Mouse (Mus musculus) Patski (cell line): ENCODE data around the gene Sertad3. TPM values are rescaled to one million over a fixed set of nuclear protein-coding genes. Genes with fewer than 3 reads are reported as not detected.

Source experiments
- ATAC-seq: fragments of 100-300 bp; one replicate; pipeline ENCODE4 v1.8.0; 2021
- CTCF ChIA-PET: fragments of 350-600 bp; sonication (Branson Sonifier 250); formaldehyde crosslinking; loops from one replicate; lab custom pipeline; 2022; ENCODE audit warnings: inconsistent platforms; lab: Charles Lee
- POLR2A ChIA-PET: fragments of 350-600 bp; sonication (Branson Sonifier 250); formaldehyde crosslinking; loops from one replicate; lab custom pipeline; 2022; ENCODE audit warnings: antibody characterized with exemption, inconsistent platforms; lab: Charles Lee
- DNase-seq: peaks from one replicate; pipeline ENCODE4 v3.0.0-alpha.2; 2011; ENCODE audit warnings: low read depth, low spot score
- H3K27me3 ChIP-seq: fragments of 371-371 bp; one replicate; pipeline ENCODE4 v1.5.1; 2021
- CTCF ChIP-seq: fragments of 100-300 bp; IDR thresholded peaks from one replicate; pipeline ENCODE4 v1.5.1; 2021
- in situ Hi-C: fragments of 300-500 bp; cut with MboI; formaldehyde crosslinking; loops from 3 replicates; pipeline ENCODE4 v1.11.1; 2018; ENCODE audit warnings: low pct_unique_long_range_greater_than_20kb, mixed read lengths
- polyA plus RNA-seq: library from polyadenylated mRNA; unstranded; gene quantifications from one replicate; pipeline ENCODE4 v1.2.3, GENCODE M21; 2021

Gene Sertad3
- polyA plus RNA-seq, 1 experiment from 2014 or later = 9.1 TPM

DNA sequence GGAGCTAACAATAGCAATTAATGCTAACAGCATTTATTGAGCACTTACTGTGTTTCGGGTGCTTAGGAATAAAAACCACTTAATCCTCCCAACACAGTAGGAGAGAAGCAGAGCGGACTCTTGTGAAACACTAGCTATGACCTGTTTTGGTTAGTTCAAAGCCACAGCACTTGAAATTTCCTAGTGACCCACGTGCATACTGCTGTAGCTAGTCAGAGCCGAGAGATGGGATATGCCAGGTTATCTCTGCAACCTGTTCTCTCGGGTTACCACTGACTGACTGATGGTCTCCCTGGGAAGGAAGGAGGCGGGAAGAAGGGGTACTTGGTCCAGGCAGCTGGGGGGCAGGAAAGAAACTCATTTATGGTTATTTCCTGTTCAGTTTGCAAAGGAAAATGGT, 13.1 kb upstream of the Sertad3 start:
- DNase-seq (no peak), ATAC-seq (no peak)
- POLR2A ChIA-PET = no interaction called here
- no peak for TF ChIP-seq CTCF
- in situ Hi-C loops = no loop called here
- CTCF ChIA-PET = no interaction called here
- H3K27me3 ChIP-seq = no peaks in the 10 kb centered on the region

DNA sequence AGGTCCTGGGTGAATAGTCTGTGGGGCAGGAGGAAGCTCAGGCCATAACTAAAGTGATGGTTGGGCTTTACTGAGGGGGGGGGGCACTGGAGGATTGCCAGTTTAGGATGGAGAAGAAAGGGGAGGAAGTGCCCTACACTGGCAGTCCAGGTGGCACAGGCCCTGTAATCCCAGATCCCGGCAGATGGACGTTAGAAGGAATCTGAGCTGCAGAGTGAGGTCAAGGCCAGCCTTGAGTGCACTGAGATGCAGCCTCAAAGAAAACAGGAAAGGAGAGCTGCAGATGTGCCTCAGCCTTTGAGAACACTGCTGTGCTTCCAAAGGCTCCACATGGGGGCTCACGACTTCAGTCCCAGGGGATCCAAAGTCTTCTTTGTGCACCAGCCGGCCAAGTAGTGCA, 5.9 kb upstream of the Sertad3 start:
- POLR2A ChIA-PET = no interaction called here
- CTCF ChIA-PET = no interaction called here
- no peaks in the 10 kb centered on the region for H3K27me3 ChIP-seq
- no peak for TF ChIP-seq CTCF
- in situ Hi-C loops = no loop called here
- DNase-seq = no peak
- ATAC-seq = no peak

DNA sequence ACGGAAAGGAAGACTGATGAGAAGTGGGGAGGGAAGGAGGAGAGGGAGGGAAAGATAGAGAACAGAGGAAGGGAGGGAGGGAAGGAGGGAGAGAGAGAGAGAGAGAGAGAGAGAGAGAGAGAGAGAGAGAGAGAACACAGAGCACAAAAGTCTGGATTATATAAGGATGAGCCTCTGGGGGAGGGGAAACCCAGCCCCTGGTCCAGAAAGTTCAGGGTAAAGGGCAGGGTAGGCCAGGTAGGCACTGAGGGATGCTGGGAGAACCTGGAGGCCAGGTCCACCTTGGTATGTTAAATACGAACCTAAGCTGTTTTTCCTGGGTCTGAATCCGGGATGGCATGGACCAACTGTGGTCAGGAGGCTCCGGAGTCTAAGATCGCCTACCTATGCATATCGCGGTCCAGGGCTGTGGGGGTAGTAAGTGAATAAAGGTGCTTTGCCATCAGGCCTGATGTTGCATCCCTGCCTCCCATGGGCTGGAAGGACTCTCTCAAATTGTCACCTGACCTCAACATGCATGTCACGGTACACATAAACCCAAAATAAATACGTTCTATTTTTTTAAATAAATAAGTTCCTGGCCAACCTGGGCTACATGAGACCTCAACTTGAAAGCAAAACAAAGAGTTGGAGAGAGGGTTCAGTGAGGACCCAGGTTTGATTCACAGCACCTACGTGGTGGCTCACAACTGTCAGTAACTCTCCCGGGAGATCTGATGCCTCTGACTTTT, 2.0 kb upstream of the Sertad3 start:
- ATAC-seq = no peak
- H3K27me3 ChIP-seq = no peaks in the 10 kb centered on the region
- no peak for TF ChIP-seq CTCF
- no peak for DNase-seq
- ChIA-PET CTCF (interaction anchor here (0.8 to 1.6 kb wide), 2 partner anchors 15 to 17 kb away, joined by 4 to 6 read pairs; partner anchors contain the start of gene Sertad1), POLR2A (no interaction called here)
- in situ Hi-C loops = no loop called here

DNA sequence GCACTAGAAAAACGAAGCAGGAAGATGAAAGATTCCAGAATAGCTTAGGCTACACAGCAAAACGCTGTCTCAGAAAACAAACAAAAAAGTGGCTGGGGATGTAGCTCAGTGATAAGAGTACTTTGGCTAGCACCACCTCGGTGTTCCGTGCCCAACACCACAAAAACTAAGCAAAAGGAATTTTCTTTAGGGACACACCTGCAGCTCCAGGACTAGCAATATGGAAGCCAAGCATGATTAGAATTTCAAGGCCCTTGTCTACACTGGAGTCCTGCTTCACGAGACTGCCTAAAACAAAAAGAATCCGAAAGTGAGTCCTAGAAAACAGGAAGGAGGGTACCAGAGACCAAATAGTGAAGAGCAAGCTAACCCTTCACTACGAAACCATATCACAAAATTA, 972 bp upstream of the Sertad3 start:
- POLR2A ChIA-PET = interaction anchor here (0.7 to 0.8 kb wide), 2 partner anchors 14 to 1699 kb away, joined by 3 read pairs; no protein-coding TSS in a partner anchor
- no peak for TF ChIP-seq CTCF
- in situ Hi-C loops = no loop called here
- DNase-seq (no peak), ATAC-seq (no peak)
- CTCF ChIA-PET = interaction anchor here (0.7 to 1.6 kb wide), 6 partner anchors 11 to 55 kb away, joined by 4 to 6 read pairs (median 4); partner anchors contain the start of gene Sertad1
- no peaks in the 10 kb centered on the region for H3K27me3 ChIP-seq

DNA sequence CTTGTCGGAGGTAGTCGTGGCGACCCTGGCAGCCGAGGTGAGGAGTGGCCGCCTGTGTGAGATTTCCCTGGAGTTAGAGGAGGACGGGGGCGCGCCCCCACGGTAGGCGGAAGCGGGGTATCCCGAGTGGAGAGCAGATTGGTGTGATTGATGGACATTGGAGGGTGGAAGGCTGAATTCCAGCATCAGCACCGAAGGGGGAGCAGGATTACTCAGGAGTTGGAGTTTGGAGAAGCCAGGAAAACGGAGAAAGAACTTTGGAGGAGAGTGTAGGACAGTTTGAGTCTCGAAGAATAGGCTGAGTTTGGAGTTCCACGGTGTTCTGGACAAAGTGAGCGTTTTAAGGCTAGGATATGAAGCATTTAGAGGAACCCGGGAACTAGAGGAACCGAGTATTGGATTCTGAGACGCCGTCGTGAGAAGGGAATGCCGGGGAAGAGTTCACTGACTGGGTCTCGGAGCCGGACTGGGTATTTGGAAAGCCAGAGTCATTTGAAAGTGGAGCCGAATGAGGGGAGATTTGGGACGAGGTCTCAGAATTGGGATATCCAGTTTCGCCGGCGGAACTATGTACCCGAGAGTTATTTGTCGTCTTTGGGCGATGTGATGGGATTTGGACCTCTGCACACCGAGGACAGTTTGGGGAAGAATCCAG, 394 bp downstream of the Sertad3 start:
- no peaks in the 10 kb centered on the region for H3K27me3 ChIP-seq
- in situ Hi-C loops = no loop called here
- DNase-seq (peak; percentile 17), ATAC-seq (peak; percentile 2)
- CTCF ChIA-PET = interaction anchor here (0.8 to 2.4 kb wide), 9 partner anchors 13 to 53 kb away, joined by 3 to 7 read pairs (median 4); partner anchors contain the start of gene Sertad1
- POLR2A ChIA-PET = interaction anchor here (0.8 to 1.5 kb wide), 2 partner anchors 17 to 34 kb away, joined by 3 to 5 read pairs; no protein-coding TSS in a partner anchor
- no peak for TF ChIP-seq CTCF

DNA sequence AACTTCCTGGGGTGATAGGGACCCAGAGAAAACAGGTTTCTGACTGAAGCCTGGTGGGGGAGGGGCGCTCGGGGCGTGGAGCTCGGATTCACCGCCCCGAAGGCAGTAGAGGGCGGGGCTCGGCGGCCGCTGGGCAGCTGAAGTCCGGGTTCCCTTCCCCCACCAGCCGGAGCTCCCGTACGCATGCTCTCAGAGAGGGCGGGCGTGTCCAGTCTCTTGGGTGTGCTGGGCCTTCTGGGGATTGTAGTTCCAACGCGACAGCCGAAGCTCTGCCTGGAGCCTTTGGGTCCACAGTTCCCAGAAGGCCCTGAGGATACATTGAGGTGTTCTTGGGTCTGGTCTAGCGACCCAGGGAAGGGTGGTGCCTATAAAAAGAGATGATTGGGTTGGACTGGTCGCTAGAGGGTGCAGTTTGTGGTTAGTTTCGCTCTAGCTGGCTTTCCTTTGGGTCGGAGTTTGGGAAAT, 954 bp downstream of the Sertad3 start:
- CTCF ChIA-PET = interaction anchor here (0.8 to 2.4 kb wide), 8 partner anchors 13 to 52 kb away, joined by 3 to 7 read pairs (median 4); partner anchors contain the start of gene Sertad1
- DNase-seq (peak; percentile 94), ATAC-seq (peak; percentile 94)
- in situ Hi-C loops = no loop called here
- TF ChIP-seq CTCF = no peak
- POLR2A ChIA-PET = interaction anchor here (0.8 to 1.5 kb wide), 2 partner anchors 17 to 33 kb away, joined by 3 to 5 read pairs; no protein-coding TSS in a partner anchor
- H3K27me3 ChIP-seq = no peaks in the 10 kb centered on the region

DNA sequence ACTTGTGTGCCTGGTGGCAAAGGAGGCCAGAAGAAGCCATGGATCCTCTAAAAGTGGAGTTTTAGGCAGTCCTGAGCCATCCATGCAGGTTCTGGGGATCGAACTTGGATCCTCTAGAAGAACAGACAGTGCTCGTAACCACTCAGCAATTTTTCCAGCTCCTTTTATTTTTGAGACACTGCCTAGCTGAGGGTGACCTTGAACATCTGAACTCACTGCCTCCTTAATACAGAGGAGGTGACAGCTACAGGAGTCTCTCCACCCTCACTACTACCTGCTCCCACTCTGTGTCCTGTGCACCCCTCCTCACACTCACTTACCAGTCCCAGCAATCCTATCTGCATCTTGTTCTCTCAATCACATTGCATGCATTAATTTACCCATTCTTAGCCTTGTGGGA, 2.0 kb downstream of the Sertad3 start:
- TF ChIP-seq CTCF = no peak
- ATAC-seq (no peak), DNase-seq (no peak)
- in situ Hi-C loops = loop anchor here (25.0 kb wide), 1 partner anchor 288 kb away; the partner anchor contains the start of genes BC024978, Gm21983, Mia and Rab4b
- ChIA-PET CTCF (interaction anchor here (1.0 to 2.4 kb wide), 3 partner anchors 15 to 33 kb away, joined by 3 to 7 read pairs (median 3); no protein-coding TSS in a partner anchor), POLR2A (interaction anchor here (1.5 kb wide), 1 partner anchor 15 kb away, joined by 5 read pairs; no protein-coding TSS in a partner anchor)
- H3K27me3 ChIP-seq = no peaks in the 10 kb centered on the region

DNA sequence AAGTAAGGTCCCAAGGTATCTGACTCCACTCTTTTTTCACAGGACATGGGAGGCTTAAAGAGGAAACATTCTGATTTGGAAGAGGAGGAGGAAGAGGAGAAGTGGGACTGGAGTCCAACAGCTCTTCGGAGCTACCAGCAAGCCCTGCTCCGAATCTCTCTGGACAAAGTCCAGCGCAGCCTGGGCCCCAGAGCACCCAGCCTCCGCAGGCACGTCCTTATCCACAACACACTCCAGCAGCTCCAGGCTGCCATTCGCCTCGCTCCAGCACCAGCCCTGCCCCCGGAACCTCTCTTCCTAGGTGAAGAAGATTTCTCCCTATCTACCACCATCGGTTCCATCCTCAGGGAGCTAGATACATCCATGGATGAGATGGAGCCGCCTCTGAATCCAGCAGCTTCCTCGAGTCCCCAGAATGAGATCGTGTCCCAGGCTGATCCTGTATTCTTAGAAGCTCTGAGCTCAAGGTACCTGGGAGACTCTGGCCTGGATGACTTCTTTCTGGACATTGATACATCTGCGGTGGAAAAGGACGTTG, 2.6 kb downstream of the Sertad3 start:
- H3K27me3 ChIP-seq = no peaks in the 10 kb centered on the region
- DNase-seq (no peak), ATAC-seq (no peak)
- in situ Hi-C loops = loop anchor here (25.0 kb wide), 1 partner anchor 289 kb away; the partner anchor contains the start of genes BC024978, Gm21983, Mia and Rab4b
- TF ChIP-seq CTCF = no peak
- POLR2A ChIA-PET = no interaction called here
- CTCF ChIA-PET = interaction anchor here (1.0 to 2.4 kb wide), 2 partner anchors 14 to 32 kb away, joined by 3 to 7 read pairs; no protein-coding TSS in a partner anchor

DNA sequence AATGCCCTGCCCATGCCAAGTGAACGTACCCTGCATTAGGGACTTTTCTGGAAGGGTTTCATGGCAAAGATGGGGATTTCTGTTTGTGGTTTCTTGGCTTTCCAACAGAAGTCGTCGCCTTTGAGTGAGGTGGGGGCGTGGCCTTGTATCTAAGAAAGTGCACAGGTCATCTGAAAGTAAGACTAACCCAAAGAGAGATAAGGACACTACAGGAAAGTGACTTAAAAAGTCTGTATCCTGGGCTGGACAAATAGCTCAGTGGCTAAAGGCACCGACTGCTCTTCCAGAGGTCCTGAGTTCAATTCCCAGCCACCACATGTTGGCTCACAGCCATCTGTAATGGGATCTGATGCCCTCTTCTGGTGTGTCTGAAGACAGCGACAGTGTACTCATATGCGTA, 5.0 kb downstream of the Sertad3 start:
- POLR2A ChIA-PET = no interaction called here
- no peaks in the 10 kb centered on the region for H3K27me3 ChIP-seq
- in situ Hi-C loops = loop anchor here (25.0 kb wide), 1 partner anchor 291 kb away; the partner anchor contains the start of genes BC024978, Gm21983, Mia and Rab4b
- TF ChIP-seq CTCF = no peak
- CTCF ChIA-PET = interaction anchor here (1.5 to 2.8 kb wide), 2 partner anchors 13 to 48 kb away, joined by 9 read pairs; no protein-coding TSS in a partner anchor
- DNase-seq (no peak), ATAC-seq (no peak)

DNA sequence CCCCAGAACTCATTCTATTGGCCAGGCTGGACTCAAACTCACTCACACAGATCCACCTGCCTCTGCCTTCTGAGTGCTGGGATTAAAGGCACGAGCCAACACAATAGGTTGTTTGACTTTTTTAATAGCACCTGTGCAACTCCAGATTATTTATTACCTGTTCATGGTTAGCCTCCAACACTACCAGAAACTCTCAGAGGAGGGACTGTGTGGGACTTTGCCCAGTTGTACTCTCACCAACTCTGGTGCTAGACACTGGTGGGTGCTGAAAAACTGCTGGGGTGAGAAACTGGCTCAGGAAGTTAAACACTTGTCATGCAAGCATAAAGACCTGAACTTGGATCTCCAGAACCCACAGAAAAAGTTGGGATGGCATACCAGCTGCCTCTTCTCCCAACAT, 6.2 kb downstream of the Sertad3 start:
- ATAC-seq (no peak), DNase-seq (no peak)
- ChIA-PET CTCF (interaction anchor here (1.5 to 2.8 kb wide), 3 partner anchors 11 to 47 kb away, joined by 4 to 9 read pairs (median 9); no protein-coding TSS in a partner anchor), POLR2A (no interaction called here)
- no peak for TF ChIP-seq CTCF
- H3K27me3 ChIP-seq = no peaks in the 10 kb centered on the region
- in situ Hi-C loops = loop anchor here (25.0 kb wide), 1 partner anchor 292 kb away; the partner anchor contains the start of genes BC024978, Gm21983, Mia and Rab4b
